Mouse (Mus musculus): ENCODE data around the gene Fam172a.

GRCm38 (mm10) chr13:78200407-78200806, 498.6 kb downstream of the Fam172a start:
- no peak for TF ChIP-seq CTCF (IDR thresholded peaks at IDR 0.05)
- TF ChIP-seq EP300 (IDR thresholded peaks at IDR 0.05; ENCODE audit: insufficient read depth, low read depth, low read length): no peak

All from heart, adult 2 months (tissue).